Mouse (Mus musculus): ENCODE measurements around the gene H2-DMb2.

GRCm38 (mm10) chr17:34140240-34140639, 2.9 kb upstream of the H2-DMb2 start:
- TF ChIP-seq CTCF (IDR thresholded peaks at IDR 0.05; ENCODE audit: low read depth) (no peak), EP300 (IDR thresholded peaks at IDR 0.05; ENCODE audit: low read depth) (no peak)

Measured in heart, postnatal 0 days (tissue).